Mouse (Mus musculus) left cerebral cortex, adult 11 months (tissue): ENCODE results near the gene Olfr1424.
A peak's percentile ranks its signal among the peaks of the same experiment; 100 is the strongest.
"Not testable (repeated sequence)": the region's sequence is repeated elsewhere in the genome, so short reads cannot be mapped to it uniquely, and the experiment has no call there.

Experiments
- DNase-seq: peaks from one replicate; pipeline ENCODE4 v3.0.0; 2022; ENCODE audit warnings: low spot score

The Olfr1424 gene

DNA sequence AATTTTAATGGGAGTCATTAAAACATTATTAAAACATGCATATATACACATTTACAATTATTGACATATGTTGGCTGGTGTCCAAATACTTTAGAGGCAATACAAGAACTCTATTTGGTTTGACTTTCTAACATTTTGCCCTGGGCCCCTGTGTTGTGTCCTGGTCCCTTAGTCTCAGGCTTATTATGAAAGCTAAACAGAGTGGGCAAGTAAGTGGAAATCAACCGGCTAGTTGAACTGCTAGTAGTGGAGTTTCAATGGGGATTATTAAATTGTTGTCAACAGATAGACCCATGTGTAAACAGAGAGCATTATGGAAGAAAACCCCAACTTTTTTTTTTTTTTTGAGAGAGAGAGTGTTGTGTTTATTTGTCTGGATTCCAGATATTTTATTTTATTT lies at the start of gene Olfr1424:
TSS of gene Olfr1424 (minus strand) at position 101 of the 400 bp plus-strand sequence.
- DNase-seq = not testable (repeated sequence)

DNA sequence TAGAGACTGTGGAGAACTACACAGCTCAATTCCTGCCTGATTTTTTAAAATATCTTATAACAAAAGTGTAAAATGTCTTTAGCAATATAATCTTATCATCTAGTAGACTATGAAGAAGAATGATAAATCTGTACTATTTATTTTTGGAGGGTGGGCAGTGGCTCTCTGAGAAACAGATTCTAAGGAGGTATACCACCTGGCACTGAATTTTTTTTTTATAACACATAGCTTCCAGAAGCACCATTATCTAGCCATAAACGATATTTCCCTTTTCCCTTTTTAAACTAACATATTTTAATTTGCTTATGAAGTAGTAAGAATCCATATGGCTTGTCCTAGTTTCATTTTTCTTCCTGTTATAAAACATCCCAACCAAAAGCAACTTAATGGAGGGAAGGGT lies 42.1 kb upstream of the Olfr1424 start:
- no peak for DNase-seq

GRCm38 (mm10) chr19:12103234-12103633 lies 40.8 kb upstream of the Olfr1424 start, which contains the start of gene Olfr1427:
Gene Olfr1427 (minus strand): TSS chr19:12103334.
- DNase-seq = no peak

DNA sequence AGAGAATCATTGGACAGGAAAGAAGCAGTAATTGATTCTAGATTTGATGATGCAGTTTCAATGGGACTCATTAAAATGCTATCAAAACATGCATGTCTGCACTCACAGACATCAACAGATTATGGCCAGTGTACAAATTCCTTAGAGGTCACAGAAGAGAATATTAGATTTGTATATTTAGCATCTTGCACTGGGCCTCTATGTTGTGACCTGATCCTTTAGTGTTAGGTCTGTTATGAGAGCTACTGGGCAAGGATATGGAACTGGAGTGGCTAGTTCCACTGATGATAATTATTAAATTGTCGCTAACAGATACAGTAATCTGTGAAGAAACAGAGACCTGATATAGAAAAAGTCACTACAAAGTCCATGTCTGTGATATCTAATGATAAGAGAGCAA lies 29.4 kb upstream of the Olfr1424 start, which contains the start of gene Olfr1426:
TSS of gene Olfr1426 (minus strand) at position 101 of the 400 bp plus-strand sequence.
- no peak for DNase-seq

- not testable (repeated sequence) for DNase-seq
These were observed 15.1 kb upstream of the Olfr1424 start, which contains the start of gene Olfr1425 for GRCm38 (mm10) chr19:12077631-12078030. Gene Olfr1425 (minus strand): TSS chr19:12077731.

GRCm38 (mm10) chr19:12069546-12069945 lies 7.1 kb upstream of the Olfr1424 start:
- not testable (repeated sequence) for DNase-seq

- DNase-seq = not testable (repeated sequence)
These were observed 5.3 kb upstream of the Olfr1424 start for GRCm38 (mm10) chr19:12067806-12068205.

- no peak for DNase-seq
These were observed 19.3 kb downstream of the Olfr1424 start for GRCm38 (mm10) chr19:12043163-12043562.

- no peak for DNase-seq
These were observed 21.3 kb downstream of the Olfr1424 start, which contains the start of gene Olfr1423 for GRCm38 (mm10) chr19:12041217-12041616. Gene Olfr1423 (minus strand): TSS chr19:12041317.

DNA sequence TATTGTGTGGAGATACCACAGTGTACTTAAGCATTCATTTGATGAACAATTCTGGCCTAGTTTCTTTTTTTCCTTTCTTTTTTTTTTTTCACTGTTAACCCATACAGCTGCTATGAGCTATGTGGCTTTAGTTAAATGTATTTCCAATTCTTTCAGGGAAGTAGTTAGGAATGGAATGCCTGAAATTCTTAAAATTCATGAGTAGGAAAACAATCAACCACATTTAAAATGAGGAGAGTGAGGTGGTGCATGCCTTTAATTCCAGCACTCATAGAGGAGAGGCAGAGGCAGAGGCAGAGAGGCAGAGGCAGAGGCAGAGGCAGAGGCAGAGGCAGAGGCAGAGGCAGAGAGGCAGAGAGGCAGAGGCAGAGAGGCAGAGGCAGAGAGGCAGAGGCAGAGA lies 24.8 kb downstream of the Olfr1424 start:
- no peak for DNase-seq

DNA sequence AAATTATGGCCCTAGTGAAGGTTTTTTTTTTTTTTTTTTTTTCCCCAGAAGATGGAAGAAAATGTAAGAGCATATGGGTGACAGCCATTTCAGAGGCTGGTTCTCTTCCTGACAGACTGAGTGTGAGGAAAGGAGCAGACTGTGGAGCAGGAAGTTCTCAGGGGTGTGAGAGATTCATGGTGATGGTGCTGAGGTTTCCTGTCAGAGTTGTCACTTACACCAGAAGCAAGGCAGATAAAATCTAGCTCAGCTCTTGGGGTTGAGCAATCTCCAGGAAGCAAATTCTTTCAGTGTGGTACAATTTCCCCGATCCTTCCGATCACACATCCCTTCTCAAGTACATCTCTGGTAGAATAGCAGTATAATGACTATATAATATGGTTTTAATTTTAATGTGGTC lies 35.9 kb downstream of the Olfr1424 start:
- DNase-seq = no peak

GRCm38 (mm10) chr19:12025333-12025732 lies 37.1 kb downstream of the Olfr1424 start:
- DNase-seq = no peak

- DNase-seq = no peak
These were observed 38.3 kb downstream of the Olfr1424 start for GRCm38 (mm10) chr19:12024149-12024548.

GRCm38 (mm10) chr19:12016192-12016591 lies 46.3 kb downstream of the Olfr1424 start:
- no peak for DNase-seq

GRCm38 (mm10) chr19:12015708-12016107 lies 46.8 kb downstream of the Olfr1424 start:
- no peak for DNase-seq

DNA sequence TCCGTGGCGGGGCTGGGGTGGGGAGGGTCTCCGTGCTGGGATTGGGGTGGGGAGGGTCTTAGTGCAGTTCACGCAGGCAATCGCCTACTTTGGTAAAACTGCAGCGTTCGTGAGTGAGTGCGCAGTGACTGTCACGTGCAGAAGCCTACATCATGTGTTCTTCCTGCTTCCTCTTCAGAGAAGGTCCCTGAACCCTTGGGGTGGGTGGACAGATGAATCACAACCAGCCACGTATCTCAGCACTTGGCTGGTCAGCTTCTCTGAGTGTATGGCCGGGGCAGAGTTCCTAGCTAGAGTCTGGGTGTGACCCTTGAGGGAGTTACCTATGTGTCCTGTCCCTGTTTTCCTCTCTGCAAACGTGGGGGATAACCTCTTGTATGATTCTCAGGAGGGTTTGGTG lies 49.3 kb downstream of the Olfr1424 start:
- DNase-seq = peak; percentile 44

DNA sequence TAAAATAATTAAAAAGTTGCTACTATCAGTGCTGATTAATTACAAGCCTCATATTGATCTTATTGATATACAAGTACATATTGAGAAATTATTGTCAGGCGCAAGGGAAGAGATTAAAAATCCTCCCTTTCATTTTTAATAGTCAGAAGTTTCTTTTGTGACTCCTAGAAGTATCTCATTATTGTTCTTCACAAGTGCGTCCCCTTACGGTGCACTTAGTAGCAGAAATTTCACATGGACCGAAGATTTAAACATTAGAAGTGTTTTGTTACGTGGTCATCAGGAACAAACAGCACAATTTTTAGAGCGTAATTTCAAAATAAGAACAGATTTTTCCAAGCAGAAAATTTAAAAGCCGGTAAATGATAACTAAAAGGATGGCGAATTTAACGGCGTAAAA lies 49.9 kb downstream of the Olfr1424 start:
- no peak for DNase-seq

GRCm38 (mm10) chr19:12011560-12012556 lies 50.6 kb downstream of the Olfr1424 start:
- DNase-seq = peak; percentile 83

- DNase-seq = peak; percentile 77
These were observed 51.4 kb downstream of the Olfr1424 start for GRCm38 (mm10) chr19:12010916-12011559.

DNA sequence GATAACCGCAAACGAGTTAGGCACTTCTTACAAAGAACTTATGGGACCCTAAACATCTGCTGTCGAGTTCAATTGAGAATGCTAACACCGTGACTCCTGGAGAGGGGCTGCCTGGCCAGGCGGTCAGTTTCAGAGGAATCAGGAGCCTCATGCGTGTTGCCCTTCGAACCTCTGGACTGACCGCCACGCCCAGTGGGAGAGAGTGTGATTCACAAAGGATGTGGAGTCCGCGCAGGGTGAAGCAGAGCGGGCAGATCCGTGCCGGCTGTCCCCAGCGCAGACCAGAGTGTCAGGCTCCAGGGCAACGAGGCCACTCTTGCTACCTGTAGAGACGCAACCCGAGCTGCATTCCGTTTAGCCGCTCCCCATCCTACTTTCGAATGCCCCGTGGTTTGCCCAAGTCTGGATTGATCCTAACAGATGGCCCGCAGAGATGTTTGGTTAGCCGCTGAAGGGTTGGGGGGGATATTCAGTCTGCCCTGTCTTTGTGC lies 52.2 kb downstream of the Olfr1424 start:
- DNase-seq = no peak

GRCm38 (mm10) chr19:12009501-12010280 lies 52.8 kb downstream of the Olfr1424 start:
- DNase-seq = peak; percentile 67
